Mouse (Mus musculus): ENCODE measurements around the gene Adamts9. TPM values are rescaled to one million over a fixed set of nuclear protein-coding genes. Genes with fewer than 3 reads are reported as not detected.

Gene Adamts9
- total RNA-seq, 1 experiment: 21.2 TPM

GRCm38 (mm10) chr6:92793804-92794203 lies 149.5 kb downstream of the Adamts9 start:
- H3K27ac ChIP-seq (ENCODE audit: insufficient read depth, low read depth, low read length, poor library complexity, severe bottlenecking): no peak overlapping the region
- TF ChIP-seq ZNF384 (IDR thresholded peaks at IDR 0.05; ENCODE audit: low read depth, low read length) (no peak), MAFK (IDR thresholded peaks at IDR 0.05; ENCODE audit: insufficient read depth, low read depth, low read length) (no peak), CHD2 (IDR thresholded peaks at IDR 0.05; ENCODE audit: low read depth, low read length) (no peak), ZC3H11A (IDR thresholded peaks at IDR 0.05; ENCODE audit: borderline replicate concordance, low read depth, low read length) (no peak), HCFC1 (IDR thresholded peaks at IDR 0.05; ENCODE audit: borderline replicate concordance, insufficient read depth, low read length) (no peak)
- peaks cover 3% of the 10 kb centered on the region; the same call in 1 of the 2 replicates for H3K36me3 ChIP-seq (ENCODE audit: control insufficient read depth, insufficient read depth, low read length, poor library complexity, severe bottlenecking)
- no peaks in the 10 kb centered on the region for H3K9me3 ChIP-seq (ENCODE audit: control insufficient read depth, insufficient read depth, low read depth, low read length)
- H3K9ac ChIP-seq (ENCODE audit: insufficient read depth, low read depth, low read length, poor library complexity, severe bottlenecking): no peak overlapping the region
- no peak for DNase-seq (ENCODE audit: low read depth, low spot score)
- in situ Hi-C loops (cut with MboI; ENCODE audit: low sequenced_read_pairs in 2 of 2, unreplicated experiment in 2 of 2): loop anchor here in 1 of 2 experiments (25.0 kb wide), 2 partner anchors 343 to 718 kb away; no protein-coding TSS in a partner anchor
- no peaks in the 10 kb centered on the region for H3K4me1 ChIP-seq (ENCODE audit: control insufficient read depth in 2 of 2, insufficient read depth in 2 of 2, low read length in 2 of 2, poor library complexity in 1 of 2)
- H3K4me3 ChIP-seq (ENCODE audit: insufficient read depth in 1 of 2, low read depth in 1 of 2, low read length in 2 of 2, poor library complexity in 1 of 2, severe bottlenecking in 1 of 2): no peak overlapping the region

- Histone ChIP-seq H3K4me3 (ENCODE audit: insufficient read depth in 1 of 2, low read depth in 1 of 2, low read length in 2 of 2, poor library complexity in 1 of 2, severe bottlenecking in 1 of 2) (no peak overlapping the region), H3K9ac (ENCODE audit: insufficient read depth, low read depth, low read length, poor library complexity, severe bottlenecking) (no peak overlapping the region), H3K4me1 (ENCODE audit: control insufficient read depth in 2 of 2, insufficient read depth in 2 of 2, low read length in 2 of 2, poor library complexity in 1 of 2) (peaks cover 0 to 3% of the 10 kb centered on the region in 2 experiments; a peak in 1 of 4 replicates), H3K27ac (ENCODE audit: insufficient read depth, low read depth, low read length, poor library complexity, severe bottlenecking) (no peak overlapping the region), H3K9me3 (ENCODE audit: control insufficient read depth, insufficient read depth, low read depth, low read length) (no peaks in the 10 kb centered on the region), H3K36me3 (ENCODE audit: control insufficient read depth, insufficient read depth, low read length, poor library complexity, severe bottlenecking) (no peaks in the 10 kb centered on the region)
- in situ Hi-C loops (cut with MboI; ENCODE audit: low sequenced_read_pairs in 2 of 2, unreplicated experiment in 2 of 2): loop anchor here in 1 of 2 experiments (25.0 kb wide), 2 partner anchors 350 to 725 kb away; no protein-coding TSS in a partner anchor
- no peak for TF ChIP-seq CHD2 (IDR thresholded peaks at IDR 0.05; ENCODE audit: low read depth, low read length)
- TF ChIP-seq ZNF384 (IDR thresholded peaks at IDR 0.05; ENCODE audit: low read depth, low read length): no peak
- peak; percentile 76; the same call in 1 of the 2 replicates for TF ChIP-seq ZC3H11A (IDR thresholded peaks at IDR 0.05; ENCODE audit: borderline replicate concordance, low read depth, low read length)
- DNase-seq (ENCODE audit: low read depth, low spot score): peak; percentile 89
These were observed 155.9 kb downstream of the Adamts9 start for GRCm38 (mm10) chr6:92787376-92787712.

GRCm38 (mm10) chr6:92786701-92787375 lies 156.5 kb downstream of the Adamts9 start:
- Histone ChIP-seq H3K27ac (ENCODE audit: insufficient read depth, low read depth, low read length, poor library complexity, severe bottlenecking) (no peak overlapping the region), H3K4me1 (ENCODE audit: control insufficient read depth in 2 of 2, insufficient read depth in 2 of 2, low read length in 2 of 2, poor library complexity in 1 of 2) (peaks cover 0 to 3% of the 10 kb centered on the region in 2 experiments; a peak in 1 of 4 replicates), H3K36me3 (ENCODE audit: control insufficient read depth, insufficient read depth, low read length, poor library complexity, severe bottlenecking) (no peaks in the 10 kb centered on the region), H3K9ac (ENCODE audit: insufficient read depth, low read depth, low read length, poor library complexity, severe bottlenecking) (0 out of 2 replicates have a peak overlapping the region, but pooled peaks have one; percentile 42), H3K9me3 (ENCODE audit: control insufficient read depth, insufficient read depth, low read depth, low read length) (no peaks in the 10 kb centered on the region), H3K4me3 (ENCODE audit: insufficient read depth in 1 of 2, low read depth in 1 of 2, low read length in 2 of 2, poor library complexity in 1 of 2, severe bottlenecking in 1 of 2) (no peak overlapping the region)
- TF ChIP-seq CHD2 (IDR thresholded peaks at IDR 0.05; ENCODE audit: low read depth, low read length) (no peak), ZNF384 (IDR thresholded peaks at IDR 0.05; ENCODE audit: low read depth, low read length) (no peak), HCFC1 (IDR thresholded peaks at IDR 0.05; ENCODE audit: borderline replicate concordance, insufficient read depth, low read length) (no peak), MAFK (IDR thresholded peaks at IDR 0.05; ENCODE audit: insufficient read depth, low read depth, low read length) (no peak), ZC3H11A (IDR thresholded peaks at IDR 0.05; ENCODE audit: borderline replicate concordance, low read depth, low read length) (no peak)
- no peak for DNase-seq (ENCODE audit: low read depth, low spot score)
- in situ Hi-C loops (cut with MboI; ENCODE audit: low sequenced_read_pairs in 2 of 2, unreplicated experiment in 2 of 2): loop anchor here in 1 of 2 experiments (25.0 kb wide), 2 partner anchors 350 to 725 kb away; no protein-coding TSS in a partner anchor

GRCm38 (mm10) chr6:92784782-92785181 lies 158.5 kb downstream of the Adamts9 start:
- TF ChIP-seq ZC3H11A (IDR thresholded peaks at IDR 0.05; ENCODE audit: borderline replicate concordance, low read depth, low read length) (peak; percentile 51; the same call in 1 of the 2 replicates), ZNF384 (IDR thresholded peaks at IDR 0.05; ENCODE audit: low read depth, low read length) (no peak)
- no peak overlapping the region for H3K27ac ChIP-seq (ENCODE audit: insufficient read depth, low read depth, low read length, poor library complexity, severe bottlenecking)
- no peak overlapping the region for H3K4me3 ChIP-seq (ENCODE audit: insufficient read depth in 1 of 2, low read depth in 1 of 2, low read length in 2 of 2, poor library complexity in 1 of 2, severe bottlenecking in 1 of 2)
- no peaks in the 10 kb centered on the region for H3K36me3 ChIP-seq (ENCODE audit: control insufficient read depth, insufficient read depth, low read length, poor library complexity, severe bottlenecking)
- no peak for DNase-seq (ENCODE audit: low read depth, low spot score)
- no peak overlapping the region for H3K9ac ChIP-seq (ENCODE audit: insufficient read depth, low read depth, low read length, poor library complexity, severe bottlenecking)
- peaks cover 3% of the 10 kb centered on the region in 2 experiments; a peak in 1 of 4 replicates for H3K4me1 ChIP-seq (ENCODE audit: control insufficient read depth in 2 of 2, insufficient read depth in 2 of 2, low read length in 2 of 2, poor library complexity in 1 of 2)
- H3K9me3 ChIP-seq (ENCODE audit: control insufficient read depth, insufficient read depth, low read depth, low read length): no peaks in the 10 kb centered on the region
- in situ Hi-C loops (cut with MboI; ENCODE audit: low sequenced_read_pairs in 2 of 2, unreplicated experiment in 2 of 2): loop anchor here in 1 of 2 experiments (25.0 kb wide), 2 partner anchors 353 to 728 kb away; no protein-coding TSS in a partner anchor

Data from ES-E14 (cell line).